Mouse (Mus musculus): ENCODE measurements around the gene Nfkbiz. TPM values are rescaled to one million over a fixed set of nuclear protein-coding genes. Genes with fewer than 3 reads are reported as not detected.

The Nfkbiz gene
- total RNA-seq, 2 experiments from 2014 or later = 1.5 to 1.6 TPM

GRCm38 (mm10) chr16:55837168-55837567, 1.5 kb downstream of the Nfkbiz start:
- no peak for DNase-seq
- intact Hi-C loops (cut with DNase I; ENCODE audit: low total_unique reads) = no loop called here

- intact Hi-C loops (cut with DNase I; ENCODE audit: low total_unique reads) = no loop called here
- no peak for DNase-seq
Observed at GRCm38 (mm10) chr16:55835798-55836197, 2.9 kb downstream of the Nfkbiz start.

DNA sequence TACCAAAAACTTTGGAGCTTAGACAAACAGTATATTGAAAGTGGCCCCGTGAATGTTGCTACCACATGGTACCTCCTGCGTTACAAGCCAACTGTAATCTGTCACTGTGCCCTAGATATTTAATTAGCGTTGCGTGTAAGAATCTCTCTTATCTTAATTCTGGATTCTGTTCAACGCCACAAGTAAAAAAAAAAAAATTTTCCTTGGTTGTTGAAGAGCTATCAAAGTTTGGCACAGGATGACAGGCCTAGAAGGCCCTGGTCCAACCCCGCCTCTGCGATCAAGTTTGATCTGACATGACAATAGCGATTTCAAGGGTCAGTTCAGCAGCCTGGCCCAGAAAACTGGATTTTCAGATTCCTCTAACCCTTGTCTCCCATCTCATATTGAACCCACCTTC, 6.1 kb downstream of the Nfkbiz start:
- intact Hi-C loops (cut with DNase I; ENCODE audit: low total_unique reads) = no loop called here
- no peak for DNase-seq

DNA sequence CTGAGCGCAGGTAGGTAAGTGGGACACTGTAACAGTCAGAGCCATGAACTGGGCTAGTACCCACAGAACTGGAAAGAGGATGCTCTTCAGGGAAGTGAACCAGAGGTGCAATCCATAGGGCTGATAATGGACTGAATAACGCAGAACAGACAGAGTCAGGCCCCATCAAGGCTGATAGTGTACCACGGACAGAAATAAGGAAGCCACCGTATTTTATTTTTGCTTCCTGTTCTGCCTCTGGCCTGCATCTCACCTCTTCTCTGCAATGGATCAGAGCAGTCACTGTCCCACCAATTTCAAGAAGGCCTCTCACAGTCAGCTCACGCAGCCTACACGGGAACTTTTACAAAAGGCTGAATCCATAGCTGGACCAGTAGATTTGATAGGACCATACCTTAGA, 6.7 kb downstream of the Nfkbiz start:
- no peak for DNase-seq
- intact Hi-C loops (cut with DNase I; ENCODE audit: low total_unique reads) = no loop called here

- no peak for DNase-seq
- intact Hi-C loops (cut with DNase I; ENCODE audit: low total_unique reads) = no loop called here
Observed at GRCm38 (mm10) chr16:55831451-55831850, 7.2 kb downstream of the Nfkbiz start.

GRCm38 (mm10) chr16:55823398-55824155, 15.1 kb downstream of the Nfkbiz start:
- intact Hi-C loops (cut with DNase I; ENCODE audit: low total_unique reads) = no loop called here
- no peak for DNase-seq

GRCm38 (mm10) chr16:55822741-55823397, 15.8 kb downstream of the Nfkbiz start:
- intact Hi-C loops (cut with DNase I; ENCODE audit: low total_unique reads) = no loop called here
- DNase-seq = no peak

DNA sequence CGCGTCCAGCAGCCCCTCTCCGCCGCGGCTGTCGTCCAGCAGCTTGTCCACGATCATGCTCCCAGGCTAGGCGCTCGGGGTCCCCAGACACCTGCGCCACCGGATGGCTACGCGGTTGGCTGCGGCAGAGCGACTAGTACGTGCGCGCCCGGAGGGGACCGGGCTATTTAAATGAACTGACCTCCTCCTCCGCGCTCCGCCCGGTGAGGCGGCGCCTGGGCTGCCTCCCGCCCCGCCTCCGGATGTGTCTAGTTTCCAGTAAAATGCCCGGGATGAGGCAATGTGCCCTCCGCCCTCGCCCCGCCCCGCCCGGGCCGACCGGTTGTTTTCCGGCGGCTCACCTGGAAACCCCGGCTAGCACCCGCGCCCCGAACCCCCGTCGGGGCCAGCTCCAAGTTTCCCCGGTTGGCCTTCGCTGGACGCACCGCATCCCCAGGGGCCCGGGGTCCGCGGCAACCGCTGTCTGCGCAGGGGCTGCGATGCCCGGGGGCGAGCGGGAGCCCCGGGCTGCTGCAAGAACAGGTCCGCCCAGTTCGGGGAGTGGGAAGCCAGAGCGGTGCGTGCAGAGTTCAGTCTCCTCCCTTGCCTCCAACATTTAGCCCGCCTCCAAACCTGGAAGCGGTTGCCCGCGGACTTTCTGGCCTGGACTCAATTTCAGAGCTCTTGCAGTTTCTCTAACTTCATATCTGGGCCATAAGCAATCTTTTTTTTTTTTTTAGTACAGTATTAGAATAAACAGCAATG, 16.5 kb downstream of the Nfkbiz start:
- DNase-seq = peak; percentile 92
- intact Hi-C loops (cut with DNase I; ENCODE audit: low total_unique reads) = no loop called here

GRCm38 (mm10) chr16:55821571-55821981, 17.1 kb downstream of the Nfkbiz start:
- DNase-seq = peak; percentile 33
- intact Hi-C loops (cut with DNase I; ENCODE audit: low total_unique reads) = no loop called here

GRCm38 (mm10) chr16:55820916-55821570, 17.7 kb downstream of the Nfkbiz start:
- intact Hi-C loops (cut with DNase I; ENCODE audit: low total_unique reads) = no loop called here
- DNase-seq = no peak

- no peak for DNase-seq
- intact Hi-C loops (cut with DNase I; ENCODE audit: low total_unique reads) = no loop called here
Observed at GRCm38 (mm10) chr16:55820161-55820915, 18.4 kb downstream of the Nfkbiz start.

GRCm38 (mm10) chr16:55819186-55819861, 19.4 kb downstream of the Nfkbiz start:
- DNase-seq = peak; percentile 40
- intact Hi-C loops (cut with DNase I; ENCODE audit: low total_unique reads) = no loop called here

DNA sequence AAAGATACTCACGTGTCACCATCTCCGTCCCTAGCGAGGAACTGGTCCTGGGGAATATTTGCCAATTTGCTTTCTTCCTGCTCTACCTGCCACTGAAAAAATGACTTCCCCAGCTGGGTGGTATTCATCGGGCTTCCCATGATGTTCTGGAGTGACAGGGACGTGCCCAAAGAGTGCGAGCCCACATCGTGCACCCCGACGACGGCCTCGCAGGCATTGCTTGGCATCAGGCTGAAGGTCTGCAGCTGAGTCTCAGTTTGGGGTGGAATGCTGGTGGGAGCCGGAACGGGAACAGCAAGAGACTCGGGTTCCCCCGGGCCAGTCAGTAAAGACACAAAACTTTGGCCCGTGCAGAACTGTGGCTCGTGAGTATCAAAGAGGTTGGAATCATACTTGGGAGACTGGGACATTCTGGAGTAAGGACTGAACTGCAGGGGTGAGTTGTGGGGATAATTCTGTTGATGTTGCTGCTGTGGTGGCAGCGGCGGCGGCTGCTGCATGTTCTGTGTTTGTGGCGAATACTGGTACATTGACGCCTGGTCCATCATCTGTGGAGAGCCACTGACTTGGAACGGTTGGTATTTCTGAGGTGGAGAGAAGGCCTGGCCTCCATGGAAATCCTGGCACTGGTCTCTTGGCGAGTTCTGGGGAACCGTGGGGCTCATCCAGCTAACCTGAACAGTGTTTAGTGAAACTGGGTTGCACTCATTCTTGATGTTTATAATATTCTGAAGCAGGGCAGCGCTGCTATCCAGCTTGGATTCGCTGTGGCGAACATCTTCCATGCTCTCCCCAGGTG, 20.8 kb downstream of the Nfkbiz start:
- intact Hi-C loops (cut with DNase I; ENCODE audit: low total_unique reads) = no loop called here
- DNase-seq = no peak

DNA sequence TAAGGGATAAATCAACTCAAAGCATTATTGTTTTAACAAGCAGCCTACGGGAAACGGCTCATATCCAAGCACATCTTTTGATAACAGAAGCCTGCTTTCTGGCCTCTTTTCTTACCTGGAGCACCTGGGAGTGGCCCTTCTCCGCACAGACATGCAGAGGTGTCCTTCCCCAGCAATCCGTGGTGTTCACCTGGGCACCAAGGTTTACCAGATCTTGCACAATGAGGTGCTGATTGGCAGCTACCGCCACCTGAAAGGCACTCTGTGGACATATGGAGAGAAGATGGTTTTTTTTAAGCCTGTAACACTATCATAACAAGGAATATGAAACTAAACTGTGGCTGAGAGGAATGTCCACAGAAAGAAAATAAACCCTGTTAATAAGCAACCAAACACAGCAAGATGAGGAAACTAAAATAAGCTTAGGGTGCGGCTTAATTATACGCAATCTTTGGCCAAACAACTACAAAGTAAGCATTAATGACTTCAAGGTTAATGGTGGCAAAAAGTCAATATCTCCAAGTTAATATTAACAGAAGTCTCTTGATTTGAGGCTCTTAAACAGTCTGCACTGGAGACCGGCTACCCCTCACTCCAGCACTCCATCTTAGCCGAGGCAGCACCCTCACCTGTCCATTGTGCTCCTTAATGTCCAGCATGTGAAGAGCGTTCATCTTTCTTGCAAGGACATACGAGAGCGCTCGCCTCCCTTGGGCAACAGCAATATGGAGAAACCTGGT, 22.3 kb downstream of the Nfkbiz start:
- intact Hi-C loops (cut with DNase I; ENCODE audit: low total_unique reads) = no loop called here

GRCm38 (mm10) chr16:55815466-55815865, 23.2 kb downstream of the Nfkbiz start:
- no peak for DNase-seq
- intact Hi-C loops (cut with DNase I; ENCODE audit: low total_unique reads) = no loop called here

More for the DNA sequence above, 22.3 kb downstream of the Nfkbiz start:
- DNase-seq = no peak

- DNase-seq = no peak
- intact Hi-C loops (cut with DNase I; ENCODE audit: low total_unique reads) = no loop called here
Observed at GRCm38 (mm10) chr16:55814686-55815085, 24.0 kb downstream of the Nfkbiz start.

DNA sequence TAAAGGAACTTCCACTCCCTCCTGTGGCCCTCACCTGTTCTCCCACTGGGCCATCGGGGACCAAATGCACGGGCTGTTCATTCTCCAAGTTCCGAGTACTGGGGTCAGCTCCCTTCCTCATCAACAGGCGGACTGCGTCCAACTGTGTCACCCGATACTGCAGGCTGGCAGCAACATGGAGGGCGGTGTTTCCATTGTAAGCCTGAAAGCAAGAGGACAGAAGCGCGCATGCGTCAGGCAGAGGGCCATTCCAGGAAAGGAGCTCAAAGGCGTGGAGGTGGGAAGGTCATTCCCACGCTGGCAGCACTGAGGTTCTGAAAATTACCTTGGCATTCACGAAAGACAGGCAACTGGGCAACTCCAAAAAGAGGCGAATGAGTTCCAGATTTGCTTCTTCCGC, 24.8 kb downstream of the Nfkbiz start:
- intact Hi-C loops (cut with DNase I; ENCODE audit: low total_unique reads) = no loop called here
- DNase-seq = peak; percentile 26
